Mouse (Mus musculus): ENCODE results near the gene Zfp592.

Zfp592 gene

DNA sequence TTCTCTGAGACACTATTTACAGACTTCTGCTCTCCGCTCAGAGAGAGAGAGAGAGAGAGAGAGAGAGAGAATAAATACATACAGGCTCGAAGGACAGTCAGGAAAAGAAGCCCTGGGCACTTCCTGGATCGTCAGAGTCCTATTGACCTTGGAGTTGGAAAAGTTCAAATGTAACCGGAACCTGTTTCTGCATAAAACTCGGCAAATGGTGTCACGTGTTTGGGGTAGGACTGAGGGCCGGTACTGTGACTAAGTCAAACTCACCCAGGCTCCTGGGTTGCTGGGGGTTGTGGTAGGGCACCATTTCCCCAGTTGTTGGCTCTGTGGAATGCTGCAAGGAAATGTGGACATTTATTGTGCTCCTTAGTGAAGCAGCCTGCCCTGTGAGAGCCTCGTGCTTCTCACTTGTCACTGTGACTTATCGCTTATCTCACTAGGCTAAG lies 65.3 kb downstream of the Zfp592 start:
- no peak for DNase-seq (ENCODE audit: low read depth, low spot score)
- H3K27me3 ChIP-seq (ENCODE audit: control insufficient read depth, insufficient read depth, low read length, poor library complexity, severe bottlenecking) = no peaks in the 10 kb centered on the region; the same call in 1 of the 2 replicates
- H3K36me3 ChIP-seq (ENCODE audit: control insufficient read depth, insufficient read depth, low read length, poor library complexity, severe bottlenecking) = no peaks in the 10 kb centered on the region

DNA sequence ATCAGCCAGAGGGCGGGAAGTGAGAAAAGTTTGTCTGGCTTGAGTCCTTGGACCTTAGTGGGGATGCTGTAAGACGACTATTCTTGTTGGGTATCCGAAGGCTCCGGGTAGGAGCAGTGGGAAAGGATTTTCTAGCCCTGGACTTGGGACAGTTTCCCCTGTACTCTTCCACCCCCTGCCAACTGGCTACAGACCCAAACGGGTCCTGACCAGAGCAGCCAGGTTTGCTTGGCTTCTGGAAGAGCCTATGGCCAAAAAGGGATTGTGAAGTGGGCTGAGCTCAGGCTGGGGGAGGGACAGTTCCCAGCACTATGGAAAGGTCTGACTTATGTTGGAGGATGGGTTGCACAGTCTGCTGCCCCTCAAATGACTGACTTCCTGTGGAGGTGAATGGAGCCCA lies 65.9 kb downstream of the Zfp592 start:
- DNase-seq (ENCODE audit: low read depth, low spot score) = no peak
- no peaks in the 10 kb centered on the region; the same call in 1 of the 2 replicates for H3K27me3 ChIP-seq (ENCODE audit: control insufficient read depth, insufficient read depth, low read length, poor library complexity, severe bottlenecking)
- no peaks in the 10 kb centered on the region for H3K36me3 ChIP-seq (ENCODE audit: control insufficient read depth, insufficient read depth, low read length, poor library complexity, severe bottlenecking)

DNA sequence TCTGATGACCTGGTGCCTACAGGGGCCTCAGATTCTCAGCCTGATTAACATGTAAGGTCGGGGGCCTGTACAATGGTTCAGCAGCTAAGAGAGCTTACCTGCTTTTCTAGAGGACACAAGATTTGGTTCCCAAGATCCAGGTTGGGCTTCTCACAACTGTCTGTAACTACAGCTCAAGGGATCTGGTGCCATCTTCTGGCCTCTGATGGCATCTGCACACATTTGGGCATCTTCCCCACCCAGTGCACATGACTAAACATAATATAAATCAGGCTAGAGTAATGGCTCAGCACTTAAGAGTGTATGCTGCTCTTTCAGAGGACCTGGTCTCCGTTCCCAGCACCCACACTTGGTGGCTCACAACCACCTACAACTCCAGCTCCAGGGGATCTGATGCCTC lies 67.4 kb downstream of the Zfp592 start:
- no peaks in the 10 kb centered on the region for H3K36me3 ChIP-seq (ENCODE audit: control insufficient read depth, insufficient read depth, low read length, poor library complexity, severe bottlenecking)
- H3K27me3 ChIP-seq (ENCODE audit: control insufficient read depth, insufficient read depth, low read length, poor library complexity, severe bottlenecking) = no peaks in the 10 kb centered on the region; the same call in 1 of the 2 replicates
- peak; percentile 83 for DNase-seq (ENCODE audit: low read depth, low spot score)

DNA sequence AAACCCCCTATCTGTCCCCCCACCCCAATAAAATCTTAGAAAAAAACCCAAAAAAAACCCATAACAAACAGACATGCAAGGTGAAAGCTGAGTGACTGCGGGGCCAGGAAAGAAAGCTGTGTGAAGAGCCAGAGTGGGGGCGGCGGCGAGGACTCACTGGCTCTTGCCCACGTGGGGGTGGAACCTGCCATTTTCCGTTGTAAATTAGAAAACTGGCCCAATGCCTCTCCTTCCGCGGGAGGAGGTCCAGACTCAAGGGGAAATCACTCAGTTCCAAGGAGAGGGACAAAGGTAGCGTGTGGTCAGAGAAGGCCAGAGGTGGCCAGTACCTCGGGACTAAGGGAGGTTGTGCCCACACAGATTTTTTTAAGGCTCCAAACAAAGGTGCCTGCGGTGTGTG lies 68.5 kb downstream of the Zfp592 start:
- Histone ChIP-seq H3K27me3 (ENCODE audit: control insufficient read depth, insufficient read depth, low read length, poor library complexity, severe bottlenecking) (no peaks in the 10 kb centered on the region; the same call in 1 of the 2 replicates), H3K36me3 (ENCODE audit: control insufficient read depth, insufficient read depth, low read length, poor library complexity, severe bottlenecking) (no peaks in the 10 kb centered on the region)
- DNase-seq (ENCODE audit: low read depth, low spot score) = no peak

DNA sequence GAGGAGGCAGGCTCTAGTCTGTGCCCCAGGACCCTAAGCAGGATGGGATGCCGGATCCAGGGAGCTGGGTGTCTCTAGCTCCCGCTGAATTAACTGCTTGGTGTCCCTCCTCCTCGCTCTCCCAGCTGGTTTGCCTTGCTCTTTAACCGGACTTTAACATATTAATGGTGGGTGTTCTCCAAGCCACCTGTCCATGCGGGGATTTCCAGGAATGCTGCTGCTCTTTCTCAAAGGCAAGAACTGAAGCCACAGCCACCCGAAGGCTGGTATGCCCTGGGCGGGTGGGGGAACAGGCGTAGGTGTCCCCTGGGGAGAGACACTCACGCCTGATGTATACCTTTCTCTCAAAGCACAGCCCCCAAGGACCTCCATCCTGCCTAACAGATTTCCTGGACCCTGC lies 69.9 kb downstream of the Zfp592 start:
- DNase-seq (ENCODE audit: low read depth, low spot score) = no peak
- Histone ChIP-seq H3K27me3 (ENCODE audit: control insufficient read depth, insufficient read depth, low read length, poor library complexity, severe bottlenecking) (no peaks in the 10 kb centered on the region; the same call in 1 of the 2 replicates), H3K36me3 (ENCODE audit: control insufficient read depth, insufficient read depth, low read length, poor library complexity, severe bottlenecking) (no peaks in the 10 kb centered on the region)

DNA sequence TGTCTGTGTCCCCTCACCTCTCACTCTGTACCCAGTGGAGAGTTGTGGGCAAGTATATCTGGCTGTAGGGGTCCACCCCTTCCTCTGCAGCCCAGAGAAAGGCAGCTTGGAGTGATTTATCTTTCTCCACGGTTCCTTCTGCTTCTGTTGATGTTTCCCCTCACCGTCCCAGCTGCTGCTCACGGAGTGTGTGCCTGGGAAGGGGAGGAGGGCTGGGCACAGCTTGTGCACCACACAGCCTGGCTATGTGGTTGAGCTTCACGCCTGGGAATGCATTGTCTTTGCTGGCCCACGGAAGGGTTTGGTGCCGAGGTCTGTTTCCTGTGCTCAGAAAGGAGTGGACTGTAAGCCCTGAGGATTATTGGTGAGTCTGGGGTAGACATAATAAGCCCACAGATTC lies 73.2 kb downstream of the Zfp592 start:
- no peak for DNase-seq (ENCODE audit: low read depth, low spot score)
- H3K27me3 ChIP-seq (ENCODE audit: control insufficient read depth, insufficient read depth, low read length, poor library complexity, severe bottlenecking) = no peaks in the 10 kb centered on the region; the same call in 1 of the 2 replicates
- H3K36me3 ChIP-seq (ENCODE audit: control insufficient read depth, insufficient read depth, low read length, poor library complexity, severe bottlenecking) = no peaks in the 10 kb centered on the region

DNA sequence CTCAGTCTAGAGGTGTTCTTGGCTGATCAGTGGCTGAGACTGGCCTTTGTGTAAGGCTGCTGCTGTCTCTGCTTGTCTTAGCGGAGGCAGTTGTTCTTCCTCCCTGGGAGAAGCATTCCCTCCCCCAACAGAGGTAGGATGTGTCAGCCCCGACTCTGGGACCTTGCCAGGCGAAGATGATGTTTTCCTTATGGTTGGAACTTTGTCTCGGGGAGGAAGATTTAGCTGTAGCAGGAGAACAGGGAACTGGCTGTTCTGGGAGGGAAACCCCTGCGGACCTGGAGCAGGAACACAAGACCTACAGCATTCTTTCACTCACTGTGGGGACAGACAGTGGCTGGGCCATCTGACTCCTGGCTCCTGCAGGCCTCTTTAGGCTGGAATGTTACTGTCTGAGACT lies 79.0 kb downstream of the Zfp592 start:
- Histone ChIP-seq H3K27me3 (ENCODE audit: control insufficient read depth, insufficient read depth, low read length, poor library complexity, severe bottlenecking) (no peaks in the 10 kb centered on the region), H3K36me3 (ENCODE audit: control insufficient read depth, insufficient read depth, low read length, poor library complexity, severe bottlenecking) (no peaks in the 10 kb centered on the region)
- DNase-seq (ENCODE audit: low read depth, low spot score) = no peak

DNA sequence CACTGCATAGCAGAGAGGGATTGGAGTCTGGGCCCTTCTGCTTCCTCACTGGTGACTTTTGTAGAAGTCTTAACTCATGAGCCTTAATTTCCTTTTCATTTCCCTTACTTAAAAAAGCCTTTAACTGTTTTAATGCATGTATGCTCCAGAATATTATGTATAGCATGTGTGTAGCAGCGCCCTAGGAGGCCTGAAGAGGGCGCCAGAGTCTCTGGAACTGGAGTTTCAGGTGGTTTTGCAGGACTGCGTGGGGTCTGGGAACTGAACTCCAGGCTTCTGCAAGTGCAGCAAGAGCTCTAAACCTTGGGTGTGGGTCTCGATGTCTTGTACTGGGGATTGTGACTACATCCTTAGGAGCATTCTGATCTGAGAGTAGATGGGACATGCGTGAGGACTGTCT lies 79.8 kb downstream of the Zfp592 start:
- no peak for DNase-seq (ENCODE audit: low read depth, low spot score)
- Histone ChIP-seq H3K27me3 (ENCODE audit: control insufficient read depth, insufficient read depth, low read length, poor library complexity, severe bottlenecking) (no peaks in the 10 kb centered on the region), H3K36me3 (ENCODE audit: control insufficient read depth, insufficient read depth, low read length, poor library complexity, severe bottlenecking) (no peaks in the 10 kb centered on the region)

DNA sequence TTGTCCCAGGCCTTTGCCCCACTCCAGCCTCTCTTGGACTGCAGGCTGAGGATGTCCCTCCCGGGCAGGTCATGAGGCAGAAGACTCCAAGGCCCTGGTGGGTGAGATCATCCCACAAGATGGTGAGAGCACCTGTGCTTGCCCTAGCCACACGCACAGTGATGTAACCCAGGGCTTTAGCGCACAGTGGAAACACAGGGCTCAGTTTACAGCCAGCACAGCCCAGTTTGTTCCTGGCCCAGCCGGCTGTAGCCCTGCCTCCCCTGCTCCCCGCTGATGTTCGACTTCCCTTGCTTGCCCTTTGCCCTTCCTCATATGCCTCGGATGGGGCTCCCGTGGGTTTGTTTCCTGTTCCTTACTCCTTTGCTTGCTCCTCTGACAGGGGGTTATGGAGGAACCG lies 81.1 kb downstream of the Zfp592 start:
- H3K36me3 ChIP-seq (ENCODE audit: control insufficient read depth, insufficient read depth, low read length, poor library complexity, severe bottlenecking) = no peaks in the 10 kb centered on the region
- DNase-seq (ENCODE audit: low read depth, low spot score) = no peak
- H3K27me3 ChIP-seq (ENCODE audit: control insufficient read depth, insufficient read depth, low read length, poor library complexity, severe bottlenecking) = no peaks in the 10 kb centered on the region

DNA sequence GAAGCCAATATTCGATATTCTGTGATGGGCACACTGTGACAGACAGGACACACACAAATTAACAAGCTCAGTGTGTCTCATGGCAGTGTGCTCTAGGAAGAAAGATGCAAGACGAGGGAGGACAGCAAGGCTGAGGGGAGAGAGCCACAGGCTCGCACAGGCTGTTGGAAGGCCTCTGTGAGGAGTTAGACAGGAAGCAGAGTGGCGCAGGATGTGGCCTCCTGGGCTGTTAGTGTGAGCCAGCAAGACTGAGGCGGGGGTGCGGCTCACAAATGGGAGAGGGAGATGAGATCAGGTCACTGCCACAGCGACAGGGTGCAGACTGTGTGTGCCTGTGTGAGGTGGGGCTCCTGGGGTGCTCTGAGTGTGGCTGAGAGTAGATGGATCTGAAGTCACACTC lies 81.8 kb downstream of the Zfp592 start:
- DNase-seq (ENCODE audit: low read depth, low spot score) = no peak
- H3K36me3 ChIP-seq (ENCODE audit: control insufficient read depth, insufficient read depth, low read length, poor library complexity, severe bottlenecking) = no peaks in the 10 kb centered on the region
- no peaks in the 10 kb centered on the region for H3K27me3 ChIP-seq (ENCODE audit: control insufficient read depth, insufficient read depth, low read length, poor library complexity, severe bottlenecking)

DNA sequence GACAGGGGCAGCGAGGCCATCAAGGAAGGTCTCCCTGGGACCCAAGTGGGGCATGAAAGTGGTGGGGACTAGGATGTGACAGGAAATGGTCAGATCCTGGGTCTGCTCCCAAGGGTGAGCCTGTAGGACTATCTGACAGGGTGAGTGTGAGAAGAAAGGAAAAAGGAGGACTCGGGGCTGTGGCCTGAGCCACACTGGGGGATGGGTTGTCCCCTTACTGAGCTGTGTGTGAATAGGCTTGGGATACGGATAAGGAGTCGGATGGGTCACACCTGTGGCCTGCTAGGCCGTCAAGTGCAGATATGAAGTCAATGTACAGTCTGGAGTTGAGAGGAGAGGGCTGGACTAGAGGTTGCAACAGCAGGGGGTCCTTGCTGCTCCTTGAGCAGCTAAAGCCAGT lies 82.3 kb downstream of the Zfp592 start:
- H3K27me3 ChIP-seq (ENCODE audit: control insufficient read depth, insufficient read depth, low read length, poor library complexity, severe bottlenecking) = no peaks in the 10 kb centered on the region
- H3K36me3 ChIP-seq (ENCODE audit: control insufficient read depth, insufficient read depth, low read length, poor library complexity, severe bottlenecking) = no peaks in the 10 kb centered on the region
- no peak for DNase-seq (ENCODE audit: low read depth, low spot score)

DNA sequence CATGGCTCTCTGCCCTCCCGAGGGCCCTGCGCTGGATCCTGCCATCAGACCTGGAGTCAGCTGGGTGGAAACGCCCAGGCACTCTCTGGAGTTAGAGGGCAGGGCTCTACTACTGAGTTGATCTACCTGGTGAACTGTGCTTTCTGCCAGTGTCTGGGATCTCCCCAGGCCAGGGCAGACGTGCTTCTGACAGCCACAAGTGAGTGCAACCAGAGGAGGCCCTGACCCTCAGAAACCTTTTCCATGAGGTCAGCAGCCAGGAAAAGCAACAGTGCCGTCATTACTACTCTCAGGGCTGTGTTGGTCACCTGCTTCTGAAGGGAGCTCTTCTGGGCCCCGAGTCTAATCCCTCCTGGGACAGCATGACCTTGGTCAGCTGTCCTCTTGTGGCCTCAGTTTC lies 83.5 kb downstream of the Zfp592 start:
- no peaks in the 10 kb centered on the region for H3K27me3 ChIP-seq (ENCODE audit: control insufficient read depth, insufficient read depth, low read length, poor library complexity, severe bottlenecking)
- H3K36me3 ChIP-seq (ENCODE audit: control insufficient read depth, insufficient read depth, low read length, poor library complexity, severe bottlenecking) = no peaks in the 10 kb centered on the region
- DNase-seq (ENCODE audit: low read depth, low spot score) = no peak

DNA sequence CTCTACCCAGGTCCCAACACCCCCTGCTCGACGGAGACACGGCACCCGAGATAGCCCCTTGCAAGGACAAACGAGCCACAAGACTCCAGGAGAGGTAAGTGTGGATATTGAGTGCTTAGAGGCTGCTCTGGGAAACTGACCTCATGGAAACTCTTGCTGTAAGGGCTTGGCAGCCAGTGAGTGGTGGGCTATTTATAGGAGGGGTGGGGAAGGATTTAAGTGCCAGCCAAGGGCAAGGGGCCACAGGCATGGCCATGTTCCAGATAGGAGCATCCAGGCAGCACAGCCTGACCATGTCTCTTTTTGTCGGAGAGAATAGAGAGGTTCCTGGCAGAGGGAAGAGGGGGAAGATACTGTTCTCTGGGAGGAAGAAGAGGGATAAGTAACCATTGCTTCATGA lies 85.3 kb downstream of the Zfp592 start:
- Histone ChIP-seq H3K36me3 (ENCODE audit: control insufficient read depth, insufficient read depth, low read length, poor library complexity, severe bottlenecking) (no peaks in the 10 kb centered on the region), H3K27me3 (ENCODE audit: control insufficient read depth, insufficient read depth, low read length, poor library complexity, severe bottlenecking) (no peaks in the 10 kb centered on the region)
- no peak for DNase-seq (ENCODE audit: low read depth, low spot score)

DNA sequence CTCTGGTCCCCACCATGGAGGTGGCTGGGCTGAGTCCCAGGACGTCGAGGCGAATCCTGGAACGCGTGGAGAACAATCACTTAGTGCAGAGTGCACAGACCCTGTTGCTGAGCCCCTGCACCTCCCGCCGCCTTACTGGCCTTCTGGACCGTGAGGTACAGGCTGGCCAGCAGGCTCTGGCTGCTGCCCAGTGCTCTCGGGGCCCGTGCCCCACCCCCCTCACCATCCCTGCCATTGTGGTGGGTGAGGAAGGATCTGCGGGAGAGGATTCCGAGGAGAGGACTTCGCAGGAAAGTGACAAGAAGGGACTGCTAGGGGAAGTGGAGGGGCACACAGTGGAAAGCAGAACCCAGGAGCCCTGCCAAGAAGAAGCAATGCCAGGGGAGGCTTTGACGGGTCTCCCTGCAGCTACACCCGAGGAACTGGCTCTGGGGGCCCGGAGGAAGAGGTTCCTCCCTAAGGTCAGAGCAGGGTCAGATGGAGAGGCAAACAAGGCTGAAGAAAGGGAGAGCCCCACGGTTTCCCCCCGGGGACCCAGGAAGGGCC lies 100.0 kb downstream of the Zfp592 start:
- no peaks in the 10 kb centered on the region for H3K36me3 ChIP-seq (ENCODE audit: control insufficient read depth, insufficient read depth, low read length, poor library complexity, severe bottlenecking)
- H3K27me3 ChIP-seq (ENCODE audit: control insufficient read depth, insufficient read depth, low read length, poor library complexity, severe bottlenecking) = no peaks in the 10 kb centered on the region
- DNase-seq (ENCODE audit: low read depth, low spot score) = no peak

DNA sequence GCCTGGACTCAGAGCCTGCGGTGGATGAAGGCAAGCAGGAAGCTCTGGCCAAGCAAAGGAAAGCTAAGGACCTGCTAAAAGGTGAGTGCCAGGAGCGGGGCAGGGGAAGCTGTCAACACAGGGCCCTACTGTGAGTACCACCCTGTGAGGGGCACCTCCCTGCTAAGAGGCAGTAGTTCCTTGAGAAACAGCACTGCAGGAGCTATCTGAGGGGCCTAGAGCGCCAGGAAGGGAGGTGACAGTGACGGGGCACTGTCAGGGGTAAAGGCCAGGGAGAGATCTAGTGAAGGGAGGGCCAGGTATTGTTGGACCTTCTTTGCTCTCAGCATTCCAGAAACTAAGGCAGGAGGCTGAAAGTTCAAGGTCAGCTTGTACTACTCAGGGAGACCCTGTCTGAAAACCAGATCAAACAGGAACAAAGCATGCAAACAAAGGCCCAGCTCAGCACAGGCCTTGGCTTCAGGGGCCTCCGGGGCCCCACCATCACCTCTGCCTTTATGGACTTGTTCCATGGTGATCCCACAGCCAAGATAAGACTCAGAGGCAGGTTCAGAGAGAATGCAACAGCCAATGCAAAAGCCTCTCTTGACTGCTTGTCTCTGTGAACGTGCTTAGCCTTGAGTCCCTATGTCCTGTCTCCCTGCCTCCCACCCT lies 100.8 kb downstream of the Zfp592 start:
- H3K27me3 ChIP-seq (ENCODE audit: control insufficient read depth, insufficient read depth, low read length, poor library complexity, severe bottlenecking) = no peaks in the 10 kb centered on the region
- no peaks in the 10 kb centered on the region for H3K36me3 ChIP-seq (ENCODE audit: control insufficient read depth, insufficient read depth, low read length, poor library complexity, severe bottlenecking)
- no peak for DNase-seq (ENCODE audit: low read depth, low spot score)
